Mouse (Mus musculus) liver, adult 2 months (tissue): ENCODE measurements at regions not wholly inside any gene's neighbourhood (a gene's known extent, or its start where the extent isn't known, plus 50 kb on each side); places are given as distances from the start of the nearest gene placed in this dataset.

ENCODE experiments used
- DNase-seq: peaks from one replicate; pipeline ENCODE4 v3.0.0-alpha.2; 2011; ENCODE audit warnings: low read depth, low spot score; ENCODE audit errors: extremely low read depth
- H3K27ac ChIP-seq: fragments of 200-500 bp; replicated peaks from 2 replicates; pipeline ENCODE4 v1.5.1; 2012; ENCODE audit warnings: low read depth, mild to moderate bottlenecking, control low read depth, inconsistent platforms, low read length; ENCODE audit not compliant: insufficient read depth
- H3K27me3 ChIP-seq: fragments of 200-500 bp; 2 replicates; pipeline ENCODE4 v1.6.1; 2012; ENCODE audit warnings: mild to moderate bottlenecking, moderate library complexity, low read length, inconsistent platforms; ENCODE audit not compliant: control insufficient read depth, insufficient read depth
- H3K36me3 ChIP-seq: fragments of 200-500 bp; 2 replicates; pipeline ENCODE4 v1.6.1; 2012; ENCODE audit warnings: low read length, inconsistent platforms; ENCODE audit not compliant: control insufficient read depth, insufficient read depth
- H3K4me1 ChIP-seq: fragments of 200-500 bp; 2 replicates; pipeline ENCODE4 v1.6.1; 2011; ENCODE audit warnings: low read length; ENCODE audit not compliant: control insufficient read depth, insufficient read depth
- H3K4me3 ChIP-seq: fragments of 200-500 bp; 2 replicates; pipeline ENCODE4 v1.5.1; 2011; ENCODE audit warnings: low read depth, mild to moderate bottlenecking, control low read depth, low read length, moderate library complexity; ENCODE audit not compliant: insufficient read depth
- H3K79me2 ChIP-seq: fragments of 200-500 bp; 2 replicates; pipeline ENCODE4 v1.6.1; 2012; ENCODE audit warnings: inconsistent platforms, mild to moderate bottlenecking, low read length, moderate library complexity; ENCODE audit not compliant: control insufficient read depth, insufficient read depth
- H3K9ac ChIP-seq: fragments of 200-500 bp; 2 replicates; pipeline ENCODE4 v1.6.1; 2012; ENCODE audit warnings: low read depth, mild to moderate bottlenecking, control low read depth, inconsistent platforms, low read length
- CTCF ChIP-seq: fragments of 200-500 bp; IDR thresholded peaks from 2 replicates; pipeline ENCODE4 v1.5.1; 2011; ENCODE audit warnings: low read depth, low read length, control low read depth
- POLR2A ChIP-seq: fragments of 200-500 bp; IDR thresholded peaks from 2 replicates; pipeline ENCODE4 v1.6.1; 2011; ENCODE audit warnings: low read length, control low read depth; ENCODE audit not compliant: insufficient read depth; ENCODE audit errors: extremely low read depth
- WGBS: fragments of 180-500 bp; shearing (Covaris S2); methylation state at CpG from one replicate; pipeline ENCODE4 v1.1.7; 2018; 5-methylcytosine and 5-hydroxymethylcytosine counted together

DNA sequence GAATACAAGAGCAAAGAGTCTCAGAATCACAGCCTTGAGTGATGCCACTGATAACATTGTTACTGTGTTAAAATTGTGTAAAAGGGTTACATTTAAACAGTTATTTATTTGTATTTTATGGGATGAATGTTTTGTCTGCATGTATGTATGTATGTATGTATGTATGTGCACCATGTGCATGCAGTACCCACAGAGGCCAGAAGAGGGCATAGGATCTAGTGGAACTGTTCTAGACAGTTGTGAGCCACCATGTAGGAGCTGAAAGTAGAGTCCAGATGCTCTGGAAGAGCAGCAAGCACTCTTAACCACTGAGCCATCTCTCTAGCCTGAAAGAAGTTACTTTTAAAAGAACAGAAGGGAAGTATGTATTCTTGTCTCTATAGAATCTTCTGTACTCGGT, 442.5 kb downstream of the Tmem132b start:
- Histone ChIP-seq H3K9ac (no peak overlapping the region), H3K4me3 (no peak overlapping the region), H3K4me1 (no peaks in the 10 kb centered on the region), H3K27me3 (no peaks in the 10 kb centered on the region), H3K27ac (no peak overlapping the region), H3K36me3 (no peaks in the 10 kb centered on the region), H3K79me2 (no peaks in the 10 kb centered on the region)
- TF ChIP-seq CTCF (no peak), POLR2A (no peak)
- 62% methylated on average over 1 of the region's 1 CpGs for WGBS
- no peak for DNase-seq

DNA sequence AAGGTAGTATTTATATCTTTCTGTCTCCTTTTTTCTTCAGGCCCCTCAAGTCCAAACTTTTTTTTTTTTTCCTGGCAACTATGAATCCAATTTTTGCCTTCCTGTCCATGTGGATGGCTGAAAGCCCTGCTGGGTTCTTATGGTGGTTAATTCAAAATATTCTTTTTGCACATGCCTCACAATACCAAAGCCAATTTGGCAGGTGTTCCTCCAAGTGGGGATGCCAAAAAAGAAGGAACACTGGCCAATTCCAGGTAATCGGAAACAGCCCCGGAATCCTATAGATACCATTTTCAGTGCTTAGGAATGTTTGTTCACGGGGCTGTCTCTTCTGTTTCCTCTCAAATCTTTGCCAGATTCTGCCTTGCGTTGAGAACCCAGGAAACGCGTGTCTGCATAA, 448.2 kb downstream of the Tmem132b start:
- Histone ChIP-seq H3K9ac (no peak overlapping the region), H3K4me3 (no peak overlapping the region), H3K36me3 (no peaks in the 10 kb centered on the region), H3K79me2 (no peaks in the 10 kb centered on the region), H3K27me3 (no peaks in the 10 kb centered on the region), H3K4me1 (no peaks in the 10 kb centered on the region), H3K27ac (no peak overlapping the region)
- 84% methylated on average over 6 of the region's 6 CpGs for WGBS
- TF ChIP-seq POLR2A (no peak), CTCF (no peak)
- DNase-seq = no peak

DNA sequence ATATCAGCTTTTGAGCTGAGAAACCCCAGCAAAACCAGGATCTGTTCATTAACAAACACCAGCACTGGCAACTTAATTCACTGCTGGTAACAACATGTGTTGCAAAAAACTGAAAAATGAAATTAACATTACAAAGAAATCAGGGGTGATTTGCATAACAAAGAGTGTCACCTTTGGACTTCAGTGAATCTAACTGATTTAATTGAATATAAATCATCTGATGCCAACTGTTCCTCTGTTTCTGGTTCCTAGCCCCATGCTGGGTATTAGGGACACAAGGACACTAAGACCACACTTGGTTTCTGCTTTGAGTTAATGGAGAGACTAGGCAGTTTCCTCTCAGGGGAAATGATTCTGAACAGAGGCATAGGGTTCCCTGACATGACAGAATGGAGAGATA, 453.8 kb downstream of the Tmem132b start:
- DNase-seq = no peak
- Histone ChIP-seq H3K4me3 (no peak overlapping the region), H3K27ac (no peak overlapping the region), H3K36me3 (no peaks in the 10 kb centered on the region), H3K27me3 (no peaks in the 10 kb centered on the region), H3K4me1 (no peaks in the 10 kb centered on the region), H3K79me2 (no peaks in the 10 kb centered on the region), H3K9ac (no peak overlapping the region)
- TF ChIP-seq POLR2A = no peak
- no peak for TF ChIP-seq CTCF

DNA sequence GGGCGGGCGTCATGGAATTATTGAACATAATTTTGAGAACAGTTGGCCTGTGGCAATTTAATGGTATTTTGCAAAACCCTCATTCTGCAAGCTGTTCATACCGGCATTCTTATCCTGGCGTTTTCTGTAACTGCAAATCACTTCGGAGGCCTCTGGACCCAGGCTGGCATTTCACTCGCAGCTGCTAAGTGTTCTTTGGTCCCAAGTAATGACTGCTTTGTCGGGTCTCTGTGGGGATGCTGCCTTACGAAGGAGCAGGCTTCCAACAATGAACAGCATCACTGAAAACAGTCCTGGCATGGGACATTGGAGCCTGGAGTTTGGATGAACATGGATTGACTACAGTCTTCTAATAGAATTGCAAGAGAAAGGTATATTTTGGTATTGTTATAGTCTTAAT, 465.6 kb downstream of the Tmem132b start:
- DNase-seq = no peak
- Histone ChIP-seq H3K27me3 (no peaks in the 10 kb centered on the region), H3K4me3 (no peak overlapping the region), H3K9ac (no peak overlapping the region), H3K4me1 (no peaks in the 10 kb centered on the region), H3K27ac (no peak overlapping the region), H3K79me2 (no peaks in the 10 kb centered on the region), H3K36me3 (no peaks in the 10 kb centered on the region)
- WGBS = 68% methylated on average over 8 of the region's 8 CpGs
- no peak for TF ChIP-seq POLR2A
- TF ChIP-seq CTCF = no peak

DNA sequence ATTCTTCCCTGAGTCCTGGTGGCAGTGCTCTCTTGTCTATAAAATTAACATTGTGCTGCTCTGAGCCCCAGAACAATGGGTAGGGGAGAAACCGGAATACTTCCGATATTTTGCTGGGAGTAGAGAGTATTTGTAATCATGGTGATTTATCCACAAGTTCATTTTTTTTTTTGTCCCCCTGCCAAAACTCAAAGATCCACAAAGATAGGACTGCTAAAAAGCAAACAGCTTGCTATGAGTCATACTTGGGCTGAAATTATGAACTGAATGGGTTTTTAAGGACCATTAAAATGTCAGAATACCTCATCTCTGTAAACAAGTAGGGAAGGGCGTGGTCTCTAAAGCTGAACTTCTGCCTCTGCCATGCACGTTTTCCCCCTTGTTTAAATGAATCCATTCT, 476.3 kb downstream of the Tmem132b start:
- 70% methylated on average over 4 of the region's 4 CpGs for WGBS
- no peak for DNase-seq

DNA sequence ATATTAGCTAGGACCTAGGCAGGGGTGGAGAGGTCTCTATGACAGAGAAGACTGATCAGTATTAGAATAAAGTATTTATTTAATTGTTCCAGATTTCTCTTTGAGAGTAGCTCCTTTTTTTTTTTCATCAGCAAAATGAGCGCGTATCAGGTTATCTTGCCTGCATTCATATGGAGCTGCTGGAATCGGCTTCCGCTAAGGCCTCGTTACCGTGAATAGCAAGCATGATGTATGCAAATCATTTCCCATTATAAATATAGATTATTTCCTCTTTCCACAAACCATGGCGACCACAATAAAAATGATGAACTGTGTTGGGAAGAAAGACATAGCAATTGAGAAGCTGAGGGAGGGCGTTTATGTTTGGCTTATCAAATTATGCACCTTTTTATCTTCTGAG, 476.7 kb downstream of the Tmem132b start:
- Histone ChIP-seq H3K4me1 (no peaks in the 10 kb centered on the region), H3K36me3 (no peaks in the 10 kb centered on the region), H3K27me3 (no peaks in the 10 kb centered on the region), H3K4me3 (no peak overlapping the region), H3K27ac (no peak overlapping the region), H3K9ac (no peak overlapping the region), H3K79me2 (no peaks in the 10 kb centered on the region)
- no peak for DNase-seq
- TF ChIP-seq POLR2A = no peak
- no peak for TF ChIP-seq CTCF
- WGBS = 89% methylated on average over 8 of the region's 8 CpGs

More for the DNA sequence above, 476.3 kb downstream of the Tmem132b start:
- H3K9ac ChIP-seq = no peak overlapping the region
- H3K27me3 ChIP-seq = no peaks in the 10 kb centered on the region
- no peak overlapping the region for H3K27ac ChIP-seq
- H3K36me3 ChIP-seq = no peaks in the 10 kb centered on the region
- H3K4me3 ChIP-seq = no peak overlapping the region
- no peaks in the 10 kb centered on the region for H3K79me2 ChIP-seq
- H3K4me1 ChIP-seq = no peaks in the 10 kb centered on the region
- no peak for TF ChIP-seq CTCF
- no peak for TF ChIP-seq POLR2A
